In the genomic region with DNA sequence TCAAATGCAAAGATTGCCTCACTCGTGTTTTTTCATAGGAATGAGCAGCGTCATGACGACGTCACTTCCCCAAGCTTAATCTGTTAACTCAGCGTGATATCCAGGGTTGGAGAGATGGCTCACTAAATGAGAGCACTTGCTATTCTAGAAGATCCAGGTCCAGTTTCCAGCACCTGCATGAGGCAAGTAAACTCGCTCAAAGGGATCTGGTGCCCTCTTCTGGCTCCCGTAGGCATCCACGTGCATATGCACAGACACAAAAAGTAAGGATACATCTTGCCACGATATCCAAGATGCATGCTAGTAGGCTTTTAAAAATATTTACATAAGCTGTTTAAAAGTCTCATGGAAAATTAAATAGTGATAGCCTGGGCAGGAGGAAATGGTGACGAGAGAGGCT, we compare ENCODE assay signal across 19 mouse cellular contexts. TPM values are rescaled to one million over a fixed set of nuclear protein-coding genes. Genes with fewer than 3 reads are reported as not detected.
DNase-seq lines count a peak whose midpoint lies in the region; ATAC-seq and TF ChIP-seq lines count a peak whose summit lies in the region.
"Had no signal": no experiment of that assay in that cellular context is flagged by ENCODE, and none has a peak within 500 bp of the region (broad histone marks: within the 10 kb centered on the region; RNA-seq: fewer than 3 reads in every experiment).

No protein-coding gene starts in this region.

- no peaks in the 10 kb centered on the region for H3K79me2 ChIP-seq in liver, adult 2 months (ENCODE audit: control insufficient read depth, insufficient read depth, low read length)

- no peaks in the 10 kb centered on the region for H3K27me3 ChIP-seq in cerebellum, adult 2 months (ENCODE audit: control insufficient read depth, insufficient read depth, low read length)
- H3K27me3 ChIP-seq in liver, adult 2 months (ENCODE audit: control insufficient read depth, insufficient read depth, low read length): no peaks in the 10 kb centered on the region
- no peaks in the 10 kb centered on the region for H3K27me3 ChIP-seq in hindbrain, embryonic 11.5 days (ENCODE audit: control insufficient read depth, insufficient read depth, low read length)
- H3K27me3 ChIP-seq: heart, embryonic 15.5 days; limb, embryonic 12.5 days; stomach, embryonic 15.5 days had no signal

- DNase-seq in cerebellum, adult 2 months: no peak
- DNase-seq in cerebellum, adult 18-20 months: no peak
- DNase-seq in liver, adult 2 months (ENCODE audit: extremely low read depth, low read depth, low spot score): no peak
- no peak for DNase-seq in liver
- peak; percentile 36 for DNase-seq in 416B (ENCODE audit: low read depth)
- peak; percentile 10 for DNase-seq in NIH3T3 (ENCODE audit: low read depth)
- DNase-seq in hindbrain, embryonic 11.5 days (ENCODE audit: low spot score): no peak
- DNase-seq in gastrocnemius, postnatal 14 days: no peak
- DNase-seq: cerebellum, adult 11 months; kidney, adult 11 months; kidney, postnatal 4 days; layer of hippocampus, postnatal 36 days; thymus, postnatal 4 days had no signal

- TF ChIP-seq CTCF in cerebellum, adult 2 months (IDR thresholded peaks at IDR 0.05; ENCODE audit: borderline replicate concordance, insufficient read depth, low read depth, low read length): peak; percentile 12; the same call in 1 of the 2 replicates
- TF ChIP-seq CTCF in liver, adult 2 months (IDR thresholded peaks at IDR 0.05; ENCODE audit: low read depth, low read length): peak; percentile 38; the same call in 1 of the 2 replicates

- 72% methylated on average over 10 of the region's 10 CpGs for WGBS in cerebellum, adult 2 months
- WGBS in liver, adult 2 months: 79% methylated on average over 10 of the region's 10 CpGs
- 83% methylated on average over 10 of the region's 10 CpGs for WGBS in hindbrain, embryonic 11.5 days

- no peaks in the 10 kb centered on the region for H3K9me3 ChIP-seq in hindbrain, embryonic 11.5 days (ENCODE audit: control insufficient read depth, low read length)
- H3K9me3 ChIP-seq: forebrain, embryonic 10.5 days; heart, embryonic 15.5 days; hindbrain, embryonic 13.5 days; limb, embryonic 12.5 days; stomach, embryonic 15.5 days had no signal

- H3K4me2 ChIP-seq in hindbrain, embryonic 11.5 days (replicated peaks; ENCODE audit: low read depth, low read length): no peak overlapping the region
- H3K4me2 ChIP-seq: heart, embryonic 15.5 days; hindbrain, embryonic 13.5 days; limb, embryonic 12.5 days; stomach, embryonic 15.5 days had no signal

- no peaks in the 10 kb centered on the region for H3K4me1 ChIP-seq in cerebellum, adult 2 months (ENCODE audit: control insufficient read depth, insufficient read depth, low read length)
- H3K4me1 ChIP-seq in liver, adult 2 months (ENCODE audit: control insufficient read depth, insufficient read depth, low read length): no peaks in the 10 kb centered on the region
- no peaks in the 10 kb centered on the region for H3K4me1 ChIP-seq in hindbrain, embryonic 11.5 days (replicated peaks; ENCODE audit: control insufficient read depth, insufficient read depth, low read length)
- H3K4me1 ChIP-seq: heart, embryonic 15.5 days; hindbrain, embryonic 13.5 days; megakaryocyte, embryonic 14.5 days; stomach, embryonic 15.5 days had no signal

- intact Hi-C loops in gastrocnemius, postnatal 14 days (cut with DNase I; ENCODE audit: low total_unique reads): no loop called here

- no peak overlapping the region for H3K9ac ChIP-seq in liver, adult 2 months (ENCODE audit: low read depth, low read length)
- H3K9ac ChIP-seq in hindbrain, embryonic 11.5 days (ENCODE audit: low read depth, low read length): no peak overlapping the region
- H3K9ac ChIP-seq: heart, embryonic 15.5 days; hindbrain, embryonic 13.5 days; limb, embryonic 12.5 days; stomach, embryonic 15.5 days had no signal

- TF ChIP-seq POLR2A in cerebellum, adult 2 months (IDR thresholded peaks at IDR 0.05; ENCODE audit: borderline replicate concordance, insufficient read depth, low read length): no peak
- no peak for TF ChIP-seq POLR2A in liver, adult 2 months (IDR thresholded peaks at IDR 0.05; ENCODE audit: extremely low read depth, insufficient read depth, low read length)

- ATAC-seq in hindbrain, embryonic 11.5 days (ENCODE audit: low FRiP score): no peak

- no peak overlapping the region for H3K27ac ChIP-seq in cerebellum, adult 2 months (ENCODE audit: insufficient read depth, low read length)
- H3K27ac ChIP-seq in liver, adult 2 months (replicated peaks; ENCODE audit: insufficient read depth, low read depth, low read length): no peak overlapping the region
- H3K27ac ChIP-seq in hindbrain, embryonic 11.5 days (ENCODE audit: low read depth, low read length): no peak overlapping the region
- H3K27ac ChIP-seq: forebrain, embryonic 10.5 days; heart, embryonic 15.5 days; hindbrain, embryonic 13.5 days; limb, embryonic 12.5 days; stomach, embryonic 15.5 days had no signal

- no peaks in the 10 kb centered on the region for H3K36me3 ChIP-seq in liver, adult 2 months (ENCODE audit: control insufficient read depth, insufficient read depth, low read length)
- no peaks in the 10 kb centered on the region for H3K36me3 ChIP-seq in hindbrain, embryonic 11.5 days (ENCODE audit: control insufficient read depth, insufficient read depth, low read length)
- H3K36me3 ChIP-seq: forebrain, embryonic 10.5 days; heart, embryonic 15.5 days; hindbrain, embryonic 13.5 days; limb, embryonic 12.5 days; stomach, embryonic 15.5 days had no signal

- H3K4me3 ChIP-seq in cerebellum, adult 2 months (replicated peaks; ENCODE audit: insufficient read depth, low read depth, low read length): no peak overlapping the region
- no peak overlapping the region for H3K4me3 ChIP-seq in liver, adult 2 months (ENCODE audit: insufficient read depth, low read depth, low read length)
- no peak overlapping the region for H3K4me3 ChIP-seq in hindbrain, embryonic 11.5 days (ENCODE audit: low read depth, low read length)
- H3K4me3 ChIP-seq: forebrain, embryonic 10.5 days; heart, embryonic 15.5 days; hindbrain, embryonic 13.5 days; limb, embryonic 12.5 days; megakaryocyte, embryonic 14.5 days; stomach, embryonic 15.5 days had no signal

RNA-seq across cellular contexts. Expression of a gene that starts 55.8 kb away (rescaled TPM):
- polyA plus RNA-seq in cerebellum, adult 2 months (2012; rRNA removed): 26.1 and 28.0 TPM in 2 replicates
- 8.7 TPM in 2 replicates for total RNA-seq in liver, adult 2 months (2014; rRNA removed)
- polyA plus RNA-seq in liver, adult 2 months (2012; rRNA removed): 4.3 and 6.1 TPM in 2 replicates
- polyA plus RNA-seq in hindbrain, embryonic 11.5 days (2014; fragmentation: Nextera tagmentation; extraction: Ambion mirVana): 17.4 and 18.8 TPM in 2 replicates
- 10 to 100 TPM; 10.1 to 11.6 TPM for total RNA-seq in gastrocnemius, postnatal 14 days (2021)

Comparison
In these comparisons a context has a peak if more than half of its experiments do, and no peak if none do; other contexts are left out.
1. DNase-seq: peak in 416B (single experiment) and NIH3T3 (single experiment); none in cerebellum, adult 2 months (0 of 2), cerebellum, adult 18-20 months (0 of 2), liver, adult 2 months (single experiment), liver (single experiment), hindbrain, embryonic 11.5 days (single experiment) and gastrocnemius, postnatal 14 days (single experiment).